Mouse (Mus musculus) left cerebral cortex, adult 18-20 months (tissue): ENCODE data around the gene Pitx2. TPM values are rescaled to one million over a fixed set of nuclear protein-coding genes. Genes with fewer than 3 reads are reported as not detected.

Experiments used
- DNase-seq, 2 experiments: peaks; one replicate each; pipeline ENCODE4 v3.0.0; 2021 to 2022; ENCODE audit warnings: low spot score in 2 of 2, mixed read lengths in 1 of 2
- total RNA-seq, 2 experiments: library from RNA; stranded (reverse); gene quantifications; 2 replicates each; pipeline ENCODE4 v1.2.3; 2021

The Pitx2 gene
- total RNA-seq, 2 experiments from 2014 or later, result not detected

DNA sequence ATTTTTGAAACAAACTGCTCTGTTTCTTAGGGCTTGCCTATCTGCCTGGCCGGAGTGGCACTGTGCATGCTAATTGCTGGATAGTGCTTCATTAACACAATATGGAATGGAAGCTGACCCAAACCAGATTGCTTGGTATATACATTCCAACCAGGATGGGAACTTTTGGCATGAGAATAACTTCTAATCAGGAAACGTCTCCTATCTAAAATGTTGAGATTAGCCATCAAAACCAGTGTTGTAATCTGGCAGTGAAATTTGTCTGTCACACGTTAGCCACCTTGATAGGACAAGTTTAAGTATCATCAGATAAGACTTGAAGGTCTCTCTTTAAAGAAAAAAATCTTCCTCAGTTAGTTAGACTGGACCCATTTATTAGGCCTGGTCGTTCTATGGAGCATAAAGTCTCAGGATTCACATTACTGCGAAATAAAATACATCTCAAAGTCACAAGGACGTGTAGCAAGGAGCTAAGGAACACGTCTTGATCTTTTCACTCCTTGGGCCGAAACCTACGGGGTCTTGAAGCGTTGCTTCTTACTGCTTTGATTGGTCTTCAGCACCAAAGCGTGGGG lies 2.1 kb downstream of the Pitx2 start:
- DNase-seq, result no peak

DNA sequence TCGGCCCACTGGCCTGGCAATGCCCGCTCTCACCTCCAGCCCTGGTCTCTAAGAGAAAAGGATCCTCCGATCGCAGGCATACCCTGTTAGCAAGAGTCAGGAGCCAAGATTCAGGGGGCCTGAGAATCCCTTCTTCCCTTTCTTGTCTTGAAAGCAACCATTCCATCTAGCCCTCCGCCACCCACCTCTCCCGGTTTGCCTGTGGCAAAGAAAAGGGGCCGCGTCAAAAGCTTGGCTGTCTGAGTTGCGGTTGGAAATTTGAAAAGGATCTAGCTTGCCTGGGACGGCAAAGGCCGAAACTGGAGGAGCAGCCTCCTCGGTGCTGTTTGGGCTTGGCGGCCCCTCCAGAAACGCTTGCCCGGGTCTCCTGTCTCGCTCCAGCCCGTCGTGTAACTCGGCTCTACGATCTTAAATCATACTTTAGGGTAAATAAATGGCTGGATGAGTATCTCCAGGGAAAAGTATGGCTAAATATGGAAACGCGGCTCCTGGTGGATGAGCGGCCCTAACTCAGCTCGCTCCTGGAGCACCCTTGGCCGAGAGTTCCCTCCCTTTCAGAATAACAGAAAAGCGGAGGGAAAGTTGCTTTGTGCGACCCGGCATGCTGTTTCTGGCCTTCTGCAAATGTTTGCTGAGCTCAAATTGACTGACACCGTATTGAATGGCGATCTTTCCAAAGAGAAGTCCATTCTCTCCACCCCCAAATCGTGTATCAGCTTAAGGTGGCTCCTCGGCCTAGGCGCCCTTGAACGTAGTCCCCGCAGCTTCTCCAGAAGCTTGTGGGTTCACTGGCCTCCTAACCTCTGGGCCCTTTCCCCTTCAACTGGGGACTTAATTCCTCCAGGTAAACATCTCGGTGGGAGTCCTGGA lies 3.4 kb downstream of the Pitx2 start:
- no peak for DNase-seq

DNA sequence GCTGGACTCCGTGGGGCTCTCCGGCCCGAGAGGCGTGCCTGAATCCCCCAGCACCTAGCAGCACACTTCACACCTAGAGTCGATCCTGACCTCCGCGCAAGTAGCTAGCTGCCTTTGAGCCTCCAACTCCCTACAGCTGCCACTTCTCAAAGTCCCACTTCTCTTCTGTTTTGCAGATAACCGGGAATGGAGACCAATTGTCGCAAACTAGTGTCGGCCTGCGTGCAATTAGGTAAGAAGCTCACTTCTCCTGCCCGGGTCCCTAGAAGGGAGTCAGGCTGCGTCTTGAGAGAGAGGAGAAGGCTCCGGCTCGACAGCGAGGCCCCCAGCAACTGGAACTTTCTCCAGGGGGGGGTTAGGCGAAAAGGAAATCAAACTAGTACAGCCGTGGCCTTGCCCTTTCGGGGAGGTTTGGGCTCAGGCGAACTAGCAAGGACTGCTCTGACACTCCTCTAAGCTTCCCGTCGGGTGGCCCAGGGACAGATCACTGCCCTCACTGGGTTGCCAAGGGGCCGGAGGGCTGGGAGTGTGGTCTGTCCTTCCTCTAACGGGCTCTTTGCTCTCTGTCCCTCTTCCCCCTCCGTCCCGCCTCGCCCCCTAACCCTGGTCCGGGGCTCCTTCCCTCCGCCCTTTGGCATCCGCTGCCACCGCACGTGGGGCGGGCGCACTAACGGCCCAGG lies 4.2 kb downstream of the Pitx2 start:
- no peak for DNase-seq

DNA sequence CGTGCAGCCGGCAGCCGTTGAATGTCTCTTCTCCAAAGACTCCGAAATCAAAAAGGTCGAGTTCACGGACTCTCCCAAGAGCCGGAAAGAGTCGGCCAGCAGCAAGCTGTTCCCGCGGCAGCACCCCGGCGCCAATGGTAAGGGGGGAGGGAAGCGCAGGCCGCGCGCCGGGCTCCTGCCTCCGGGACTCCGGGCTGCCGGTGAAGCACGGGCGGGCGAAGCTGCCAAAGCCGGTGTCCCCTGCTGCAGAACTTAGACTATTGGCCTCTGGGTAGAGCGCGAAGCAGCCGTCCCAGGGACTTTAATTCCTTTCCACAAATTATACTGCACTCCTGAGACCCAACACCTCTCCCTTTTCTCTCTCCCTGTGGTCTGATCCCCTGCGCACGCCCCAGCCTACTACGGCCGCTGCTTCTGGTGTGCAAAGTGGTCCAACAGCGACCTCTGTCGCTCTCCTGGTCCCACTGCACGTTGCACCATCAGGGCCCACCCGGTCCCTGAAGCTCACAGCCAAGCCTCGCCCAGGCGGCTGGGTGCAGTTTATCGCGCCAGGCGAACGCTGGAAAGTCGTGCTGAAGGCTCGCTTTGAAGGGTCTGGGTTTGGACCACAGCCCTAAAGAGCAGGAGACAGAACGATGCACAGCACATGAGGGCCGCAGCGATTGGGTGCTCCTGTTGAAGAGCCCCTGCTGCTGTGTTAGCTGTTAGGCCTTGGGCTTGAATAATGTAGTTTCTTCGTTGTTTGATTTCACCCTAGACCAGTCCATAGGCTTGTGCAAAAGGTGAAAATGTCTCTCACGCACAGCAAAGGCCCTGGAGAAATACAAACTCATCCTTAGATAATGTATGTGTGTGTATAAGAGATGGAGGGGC lies 5.0 kb downstream of the Pitx2 start:
- peak; percentile 55 to 78 for DNase-seq

DNA sequence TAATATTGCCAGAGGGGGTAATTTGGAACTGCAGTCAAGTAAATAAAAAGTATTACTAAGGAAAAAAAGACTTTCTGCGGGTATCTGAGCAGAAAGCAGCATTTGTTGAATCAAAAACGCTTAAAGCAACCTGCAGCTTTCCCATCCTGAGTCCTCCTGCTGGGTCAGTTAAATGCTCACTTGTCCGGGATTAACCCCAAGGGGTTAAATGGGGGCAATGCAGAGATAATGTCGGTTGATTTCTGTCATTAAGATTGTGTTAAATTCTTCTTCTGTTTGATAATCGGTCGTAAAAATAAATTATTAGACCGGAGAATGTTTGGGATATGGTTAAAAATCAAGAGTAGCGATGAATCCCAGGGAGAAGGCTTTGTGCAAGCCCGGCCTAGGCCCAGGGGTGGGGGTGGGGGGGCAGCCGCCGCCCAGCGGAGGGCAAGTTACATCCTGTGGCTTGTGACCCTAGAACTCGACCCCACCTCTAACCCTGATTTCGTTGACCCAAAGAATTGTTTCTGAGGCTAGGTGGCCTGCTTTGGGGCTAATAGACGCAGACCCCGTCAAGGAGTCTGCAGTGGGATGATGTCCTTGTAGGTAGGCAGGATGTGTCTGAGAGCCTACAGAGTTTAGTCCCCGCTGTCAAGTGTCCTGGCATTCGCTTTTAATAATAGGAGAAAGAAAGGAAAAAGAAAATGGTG lies 6.0 kb downstream of the Pitx2 start:
- no peak for DNase-seq

DNA sequence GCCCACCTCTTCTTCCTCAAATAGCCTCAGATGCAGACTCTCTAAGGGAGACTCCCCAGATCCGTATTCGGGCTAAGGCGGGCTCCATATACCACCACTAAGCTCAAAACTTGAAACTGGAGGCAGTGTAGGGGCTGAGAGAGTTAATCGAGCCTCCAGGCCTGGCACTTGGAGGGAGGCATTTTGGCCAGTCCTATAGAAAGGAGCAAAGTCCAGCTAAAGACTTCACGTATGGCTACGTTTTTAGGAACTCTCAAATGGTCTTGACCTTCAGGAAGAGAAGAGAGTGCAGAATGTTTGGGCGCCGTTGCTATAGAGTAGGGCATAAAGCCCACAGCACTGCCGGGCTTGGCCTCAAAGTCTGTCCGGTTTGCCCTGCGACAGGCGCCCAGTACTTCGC lies 7.1 kb downstream of the Pitx2 start:
- DNase-seq, result no peak

DNA sequence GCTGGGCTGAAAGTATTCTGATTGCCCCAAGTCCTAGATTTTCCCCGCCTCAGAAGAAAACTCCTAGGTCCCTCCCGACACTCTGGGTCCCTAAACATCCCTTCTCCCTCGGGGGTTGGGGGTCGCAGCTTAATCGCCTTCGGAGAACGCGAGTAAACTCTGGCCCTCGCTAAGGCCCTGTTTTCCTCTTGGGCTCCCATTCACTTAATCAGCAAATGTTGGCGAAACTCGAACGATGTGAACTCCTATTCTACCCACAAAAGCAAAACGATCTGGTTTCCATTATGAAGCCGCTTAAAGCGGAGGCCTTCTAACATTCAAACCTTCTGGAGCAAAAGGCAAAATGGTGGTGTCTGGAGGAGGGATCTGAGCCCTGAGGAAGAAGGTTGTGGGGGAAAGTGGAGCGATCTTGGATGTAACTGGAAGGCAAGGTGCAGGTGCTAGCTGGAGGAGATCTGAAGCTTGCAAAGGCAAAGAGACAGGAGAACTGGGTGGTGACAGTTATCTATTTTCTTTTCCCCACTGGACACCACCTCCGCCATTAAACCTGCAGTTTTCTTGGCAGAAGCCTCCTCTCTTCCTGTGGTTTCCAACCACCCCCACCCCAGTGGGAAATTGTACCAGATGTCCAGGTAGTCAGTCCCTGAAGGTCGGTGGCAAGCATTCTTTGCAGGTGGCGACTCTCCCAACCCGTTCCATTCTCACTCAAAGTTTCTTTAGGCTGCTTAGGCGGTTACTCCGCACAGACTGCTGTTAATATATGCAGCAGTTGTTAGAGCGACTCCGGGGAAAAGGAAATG lies 7.8 kb downstream of the Pitx2 start:
- DNase-seq, result no peak

DNA sequence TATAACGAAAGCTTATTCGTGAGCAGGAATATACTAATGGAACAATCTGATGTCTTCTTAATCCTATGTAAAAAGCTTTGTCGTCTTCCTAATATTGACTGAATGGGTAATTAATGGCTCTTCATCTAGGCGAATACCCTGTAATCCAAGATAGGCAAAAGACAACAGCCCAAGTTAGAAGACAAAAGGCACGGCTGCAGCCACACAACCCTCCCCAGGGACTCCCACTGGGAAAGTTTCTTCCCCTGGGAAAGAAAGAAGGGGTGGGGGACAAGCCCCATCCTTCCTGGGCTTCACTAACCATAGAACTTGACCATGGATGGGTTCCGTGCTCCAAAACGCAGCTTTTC lies 8.3 kb downstream of the Pitx2 start:
- no peak for DNase-seq

DNA sequence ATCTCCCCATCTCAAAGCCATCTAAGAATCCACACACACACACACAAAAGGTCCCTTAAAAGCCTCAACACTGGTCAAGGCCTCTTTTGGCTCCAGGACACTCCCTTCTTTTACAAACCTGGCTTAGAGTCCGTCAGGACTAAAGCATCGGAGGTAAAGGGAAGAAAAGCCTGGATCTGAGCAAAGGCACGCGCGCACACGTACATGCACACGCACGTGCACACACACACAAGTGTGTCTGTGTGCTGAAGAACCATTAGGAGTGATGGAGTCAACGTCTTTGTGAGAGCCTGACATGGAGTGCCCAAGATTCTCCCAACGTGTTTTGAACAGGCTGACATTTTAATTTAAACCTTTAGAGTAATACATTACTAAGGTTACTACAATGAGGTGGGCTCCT lies 8.7 kb downstream of the Pitx2 start:
- DNase-seq, result no peak

DNA sequence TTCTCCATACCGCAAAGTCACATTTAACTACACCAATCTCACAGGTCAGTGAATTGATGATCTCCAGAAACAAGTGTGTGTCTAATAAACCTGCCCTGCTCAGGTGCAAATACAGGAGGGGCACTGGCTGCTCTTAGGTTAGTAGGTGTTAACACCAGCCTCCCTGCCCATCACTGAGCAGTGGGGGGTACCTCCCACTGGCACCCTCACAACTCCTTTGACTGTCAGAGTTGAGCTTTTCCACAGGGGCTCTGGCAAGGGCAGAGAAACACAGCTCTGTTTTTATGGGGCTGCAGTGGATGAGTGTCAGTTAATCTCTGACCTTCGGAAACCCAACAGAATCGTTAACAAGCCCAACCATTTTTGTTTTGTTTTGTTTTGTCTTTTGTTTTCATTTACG lies 9.6 kb downstream of the Pitx2 start:
- no peak for DNase-seq

DNA sequence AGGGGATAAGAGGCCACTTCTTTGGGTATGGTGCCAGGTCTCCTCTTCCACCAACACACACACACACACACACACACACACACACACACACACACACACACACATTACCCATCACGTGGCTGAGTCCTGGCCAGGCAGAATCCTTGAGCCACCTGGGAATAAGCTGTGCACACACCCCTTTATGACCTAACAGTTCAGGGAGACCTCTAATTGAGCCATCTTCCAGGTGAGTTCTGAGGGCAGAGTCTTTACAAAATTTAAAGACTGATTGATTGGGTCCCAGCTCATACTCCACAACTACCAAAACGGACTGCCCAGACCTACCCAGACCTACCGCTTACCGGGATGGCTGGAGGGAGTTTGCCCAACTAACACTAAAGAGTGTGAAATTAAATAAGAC lies 10.1 kb downstream of the Pitx2 start:
- no peak for DNase-seq

DNA sequence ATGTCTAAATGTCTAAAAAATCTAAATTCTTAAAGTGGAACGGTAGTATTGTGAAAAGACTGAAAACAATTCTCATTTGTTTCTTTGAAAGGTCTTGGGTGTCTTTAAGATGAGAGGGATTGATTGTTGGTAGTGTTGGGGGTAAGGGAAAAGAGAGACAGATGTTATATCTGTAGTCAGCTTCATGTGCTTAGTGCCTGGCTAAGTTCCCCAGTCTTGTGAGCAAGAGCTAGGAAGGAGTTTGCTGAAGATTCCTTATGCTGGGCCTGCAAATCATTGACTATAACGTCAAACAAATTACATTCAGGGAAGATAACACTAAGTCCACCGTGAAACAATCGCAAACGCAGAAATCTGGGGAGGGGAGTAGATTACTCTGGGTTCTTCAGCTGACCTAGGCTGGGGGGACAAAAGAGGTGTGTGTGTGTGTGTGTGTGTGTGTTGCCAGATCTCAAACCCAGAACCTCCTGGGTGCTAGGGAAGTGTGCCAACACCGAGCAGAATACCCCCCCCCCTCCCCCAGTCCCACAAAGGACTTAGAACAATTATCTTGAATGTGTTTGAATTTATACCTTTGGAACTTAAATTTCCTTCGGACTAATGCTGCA lies 12.5 kb downstream of the Pitx2 start:
- DNase-seq, result no peak

DNA sequence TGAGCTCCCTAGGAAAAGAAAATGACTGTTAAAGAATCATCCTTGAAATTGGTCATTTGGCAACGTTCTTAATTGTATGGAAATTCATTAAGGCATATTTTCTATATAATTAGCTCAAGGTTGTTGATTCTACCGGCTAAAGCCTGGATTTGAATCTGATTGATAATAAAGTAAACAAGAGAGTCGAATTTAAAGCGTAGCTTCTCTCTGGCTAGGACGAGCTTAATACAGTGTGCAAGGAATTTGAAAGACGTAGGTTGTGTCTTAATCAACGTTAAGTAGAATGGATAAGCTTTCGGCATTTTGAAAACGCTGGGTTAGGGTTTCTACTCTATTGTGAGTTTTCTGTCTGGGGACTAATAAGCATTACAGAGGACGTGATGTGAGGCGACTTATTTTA lies 13.1 kb downstream of the Pitx2 start:
- no peak for DNase-seq

DNA sequence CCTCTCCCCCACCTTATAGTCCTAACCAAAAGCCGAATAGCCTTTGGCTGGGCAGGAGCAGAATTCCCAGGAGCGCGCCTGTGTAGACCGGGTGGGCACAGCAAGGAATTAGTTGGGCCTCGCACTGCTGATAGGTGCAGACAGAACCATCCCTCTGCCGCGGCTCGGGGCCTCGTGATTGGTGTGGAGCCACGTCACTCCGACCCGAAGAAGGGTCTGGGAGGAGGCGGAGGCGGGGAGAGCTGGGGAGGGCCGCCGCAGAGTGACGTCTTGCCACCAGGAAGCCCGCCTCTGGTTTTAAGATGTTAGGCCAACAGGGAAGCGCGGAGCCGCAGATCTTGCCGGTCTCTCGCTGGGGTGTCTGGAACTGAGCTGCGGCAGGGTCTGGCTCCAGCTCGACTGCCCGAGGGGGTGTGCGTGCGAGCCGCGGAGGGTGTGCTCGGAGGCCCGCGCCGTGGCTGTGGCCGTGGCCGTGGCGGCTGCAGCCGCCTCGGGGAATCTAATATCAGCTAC lies 14.0 kb downstream of the Pitx2 start:
- no peak for DNase-seq

DNA sequence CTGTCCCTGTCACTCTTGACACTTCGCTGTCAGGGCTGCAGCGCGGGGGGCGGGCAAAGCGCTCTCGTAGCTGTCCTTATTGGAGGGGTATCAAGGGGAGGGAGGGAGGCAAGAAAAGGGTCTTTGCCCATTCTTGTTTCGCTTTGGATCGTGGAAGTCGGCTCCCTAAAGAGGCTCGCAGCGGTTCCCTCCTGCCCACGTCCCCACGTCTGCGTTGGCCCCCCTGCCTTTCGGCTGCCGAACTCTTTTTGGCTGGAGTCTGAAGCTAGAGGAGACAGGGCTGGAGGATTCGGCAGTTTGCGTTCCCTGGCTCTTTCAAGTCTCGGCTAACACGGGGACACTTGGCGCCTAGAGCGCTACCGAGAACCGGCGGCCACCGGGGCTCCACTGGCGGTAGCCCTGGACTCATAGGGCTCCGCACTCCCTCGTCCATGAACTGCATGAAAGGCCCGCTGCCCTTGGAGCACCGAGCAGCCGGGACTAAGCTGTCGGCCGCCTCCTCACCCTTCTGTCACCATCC lies 14.5 kb downstream of the Pitx2 start:
- no peak for DNase-seq

DNA sequence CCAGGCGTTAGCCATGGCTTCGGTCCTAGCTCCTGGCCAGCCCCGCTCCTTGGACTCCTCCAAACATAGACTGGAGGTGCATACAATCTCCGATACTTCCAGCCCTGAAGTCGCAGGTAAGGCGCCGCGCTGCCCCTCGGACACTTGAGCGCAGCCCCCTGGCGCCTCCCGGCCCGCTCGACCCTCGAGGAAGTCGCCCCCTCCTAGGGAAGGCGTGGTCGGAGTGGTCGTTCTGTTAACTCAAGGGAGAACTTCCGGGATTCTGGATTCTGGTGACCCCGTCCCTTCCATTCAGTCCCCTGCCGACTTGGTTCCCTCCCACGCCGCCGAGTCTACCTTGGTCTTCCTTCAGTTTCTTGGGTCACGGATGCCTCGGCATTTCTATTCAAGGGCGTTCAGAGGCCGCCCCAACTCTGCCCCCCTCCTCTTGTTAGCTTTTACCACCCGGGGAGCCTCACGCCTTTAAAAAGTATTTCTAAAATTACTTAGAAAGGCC lies 15.0 kb downstream of the Pitx2 start:
- no peak for DNase-seq

DNA sequence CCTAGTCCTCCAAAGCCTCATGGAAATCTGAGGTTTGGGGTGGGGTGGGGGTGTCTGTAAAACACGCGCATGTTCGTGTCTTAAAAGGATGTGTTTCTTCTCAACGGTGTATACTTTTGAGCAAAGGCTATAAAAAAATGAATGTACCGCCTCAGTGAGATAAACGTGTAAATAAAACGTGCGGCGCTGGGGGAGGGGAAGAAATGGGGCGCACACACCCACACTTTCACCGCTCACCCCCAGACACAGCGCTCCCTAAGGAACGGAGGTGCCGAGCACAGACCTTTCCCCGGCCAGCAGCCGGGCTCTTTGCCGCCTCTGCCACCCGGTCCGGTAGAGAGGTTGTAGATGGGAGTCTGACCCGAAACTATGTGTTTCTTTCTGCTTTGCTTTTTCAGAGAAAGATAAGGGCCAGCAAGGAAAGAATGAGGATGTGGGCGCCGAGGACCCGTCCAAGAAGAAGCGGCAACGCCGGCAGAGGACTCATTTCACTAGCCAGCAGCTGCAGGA lies 15.6 kb downstream of the Pitx2 start:
- no peak for DNase-seq

DNA sequence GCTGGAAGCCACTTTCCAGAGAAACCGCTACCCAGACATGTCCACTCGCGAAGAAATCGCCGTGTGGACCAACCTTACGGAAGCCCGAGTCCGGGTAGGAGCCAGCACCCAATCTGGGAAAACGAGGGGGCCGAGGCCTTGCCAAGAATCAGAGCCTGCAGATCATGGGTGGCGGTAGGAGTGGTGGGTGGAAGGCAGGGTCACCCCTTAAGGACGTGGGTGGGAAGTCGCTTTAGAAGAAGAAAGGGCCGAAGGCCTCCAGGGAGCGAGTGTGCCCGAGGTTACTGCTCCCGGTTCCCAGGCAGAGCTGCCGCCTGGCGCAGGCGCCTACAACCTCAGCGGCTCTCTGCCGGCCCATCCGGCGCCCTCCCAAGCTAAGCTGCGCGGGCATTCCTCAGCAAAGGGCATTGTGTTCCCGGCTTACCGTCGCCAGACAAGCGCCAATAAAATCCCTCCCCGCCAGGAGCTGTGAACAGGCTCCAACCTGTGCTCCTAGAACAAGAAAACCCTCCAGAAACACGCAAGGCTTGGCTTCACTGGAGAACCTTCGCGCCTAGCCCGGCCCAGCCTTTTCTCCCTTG lies 16.2 kb downstream of the Pitx2 start:
- DNase-seq, result no peak
